Mouse (Mus musculus) bone marrow macrophage, adult 2 months (primary cell): ENCODE data around the gene Pop7.

ENCODE experiments used
- CTCF ChIP-seq: IDR thresholded peaks from 2 replicates; pipeline ENCODE4 v1.5.1; 2012; ENCODE audit warnings: low read depth, mild to moderate bottlenecking, low read length, moderate library complexity
- POLR2A ChIP-seq: IDR thresholded peaks from 2 replicates; pipeline ENCODE4 v1.6.1; 2012; ENCODE audit warnings: mild to moderate bottlenecking, low read depth, low read length, borderline replicate concordance

- no peak for TF ChIP-seq CTCF
- no peak for TF ChIP-seq POLR2A
Observed at GRCm38 (mm10) chr5:137524671-137525070, 22.4 kb upstream of the Pop7 start.
